Mouse (Mus musculus) liver, embryonic 14.5 days (tissue): ENCODE measurements around the gene Snx1.

Experiments
- CTCF ChIP-seq: IDR thresholded peaks from 2 replicates; pipeline ENCODE4 v1.5.1; 2016; ENCODE audit warnings: antibody characterized with exemption, low read depth, control low read depth
- EP300 ChIP-seq: IDR thresholded peaks from 2 replicates; pipeline ENCODE4 v1.6.1; 2016; ENCODE audit warnings: antibody characterized with exemption, low read depth

- TF ChIP-seq CTCF = no peak
- TF ChIP-seq EP300 = no peak
Observed at GRCm38 (mm10) chr9:66153594-66153993, 27.2 kb upstream of the Snx1 start.
